27 mouse cellular contexts compared by ENCODE assay signal in the genomic region with DNA sequence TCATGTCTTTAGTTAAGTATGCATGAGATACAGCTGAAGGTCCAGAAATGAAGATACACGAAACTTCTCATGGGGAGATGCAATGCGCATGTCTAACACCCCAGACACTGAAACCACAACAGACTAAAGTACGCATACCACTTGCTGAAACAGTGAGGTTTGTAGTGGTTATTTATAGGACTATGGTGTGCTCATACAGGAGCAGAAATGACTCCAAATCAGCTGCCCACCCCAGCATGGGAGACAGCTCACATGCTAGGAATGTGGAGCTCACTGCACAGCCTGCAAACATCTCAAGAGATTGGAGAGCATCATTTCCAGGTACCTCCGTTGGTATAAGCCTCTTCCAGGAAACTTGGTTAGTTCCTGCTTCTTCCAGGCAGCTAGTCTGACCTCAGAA.
DNase-seq lines count a peak whose midpoint lies in the region; ATAC-seq and TF ChIP-seq lines count a peak whose summit lies in the region.
"Had no signal": no experiment of that assay in that cellular context is flagged by ENCODE, and none has a peak within 500 bp of the region (broad histone marks: within the 10 kb centered on the region; RNA-seq: fewer than 3 reads in every experiment).

No protein-coding gene starts in this region.

- peak; percentile 66 for DNase-seq in heart, adult 11 months
- DNase-seq in Muller cell, postnatal 12 days (ENCODE audit: inconsistent ontology term), result peak; percentile 8
- DNase-seq in Patski (ENCODE audit: low read depth, low spot score), result no peak
- no peak for DNase-seq in yolk sac, embryonic 10.5 days (ENCODE audit: low spot score)
- no peak for DNase-seq in left cerebral cortex, adult 8-10 months (ENCODE audit: low spot score in 2 of 2)
- DNase-seq: adrenal gland, adult 2 months; adrenal gland, postnatal 10 days; adrenal gland, postnatal 25 days; B cell, adult 2 months; cerebellum, adult 11 months; cerebellum, adult 18-20 months; cerebellum, adult 8-10 months; cerebellum, adult 9-11 months; cerebellum, postnatal 14 days; cerebellum, postnatal 36 days; embryo, embryonic 11 days; forebrain, postnatal 0 days had no signal

- no peak overlapping the region for H3ac ChIP-seq in myocyte (ENCODE audit: control insufficient read depth, insufficient read length)

- H3K9me3 ChIP-seq in heart, embryonic 11.5 days (replicated peaks; ENCODE audit: control insufficient read depth, low read length), result no peaks in the 10 kb centered on the region
- H3K9me3 ChIP-seq in kidney, embryonic 15.5 days (replicated peaks), result no peaks in the 10 kb centered on the region
- H3K9me3 ChIP-seq: embryonic facial prominence, embryonic 13.5 days; embryonic facial prominence, embryonic 15.5 days; forebrain, embryonic 13.5 days; forebrain, embryonic 15.5 days had no signal

- TF ChIP-seq CTCF in Patski (IDR thresholded peaks at IDR 0.05), result no peak

- ATAC-seq in heart, embryonic 11.5 days (replicated peaks; ENCODE audit: insufficient number of reproducible peaks, low FRiP score, low TSS enrichment), result no peak
- ATAC-seq in Patski, result peak; percentile 51
- no peak for ATAC-seq in kidney, embryonic 15.5 days (replicated peaks; ENCODE audit: low FRiP score)
- ATAC-seq: CD4-positive, CD25-positive, alpha-beta regulatory T cell, adult 4 months; forebrain, embryonic 13.5 days; forebrain, embryonic 15.5 days; forebrain, postnatal 0 days had no signal

- no peak overlapping the region for H3K27ac ChIP-seq in heart, embryonic 11.5 days (ENCODE audit: low read depth, low read length)
- no peak overlapping the region for H3K27ac ChIP-seq in kidney, embryonic 15.5 days
- H3K27ac ChIP-seq: embryonic facial prominence, embryonic 13.5 days; embryonic facial prominence, embryonic 15.5 days; forebrain, embryonic 13.5 days; forebrain, embryonic 15.5 days had no signal

- TF ChIP-seq POLR2A in myocyte (IDR thresholded peaks at IDR 0.05; ENCODE audit: insufficient read length, low read depth), result no peak

- H3K79me2 ChIP-seq in myocyte (ENCODE audit: control insufficient read depth, insufficient read depth), result no peaks in the 10 kb centered on the region

- no peak overlapping the region for H3K4me3 ChIP-seq in heart, embryonic 11.5 days (ENCODE audit: low read depth, low read length)
- H3K4me3 ChIP-seq in myocyte, result no peak overlapping the region
- no peak overlapping the region for H3K4me3 ChIP-seq in kidney, embryonic 15.5 days (replicated peaks)
- H3K4me3 ChIP-seq: embryonic facial prominence, embryonic 13.5 days; embryonic facial prominence, embryonic 15.5 days; forebrain, embryonic 13.5 days; forebrain, embryonic 15.5 days had no signal

- CTCF ChIA-PET in Patski (lab: Charles Lee), result interaction anchor here (0.9 kb wide), 1 partner anchor 9 kb away, joined by 3 read pairs; no protein-coding TSS in a partner anchor

- no peaks in the 10 kb centered on the region for H3K27me3 ChIP-seq in heart, embryonic 11.5 days (ENCODE audit: control insufficient read depth, insufficient read depth, low read length)
- H3K27me3 ChIP-seq in Patski, result no peaks in the 10 kb centered on the region
- no peaks in the 10 kb centered on the region for H3K27me3 ChIP-seq in myocyte (ENCODE audit: control insufficient read depth, insufficient read depth, insufficient read length)
- H3K27me3 ChIP-seq in kidney, embryonic 15.5 days, result no peaks in the 10 kb centered on the region
- H3K27me3 ChIP-seq: CH12.LX; embryonic facial prominence, embryonic 13.5 days; embryonic facial prominence, embryonic 15.5 days; forebrain, embryonic 13.5 days; forebrain, embryonic 15.5 days had no signal

- H3K36me3 ChIP-seq in heart, embryonic 11.5 days (ENCODE audit: control insufficient read depth, insufficient read depth, low read length), result no peaks in the 10 kb centered on the region
- H3K36me3 ChIP-seq in myocyte (ENCODE audit: control insufficient read depth, insufficient read depth), result no peaks in the 10 kb centered on the region
- no peaks in the 10 kb centered on the region for H3K36me3 ChIP-seq in kidney, embryonic 15.5 days
- H3K36me3 ChIP-seq: embryonic facial prominence, embryonic 13.5 days; embryonic facial prominence, embryonic 15.5 days; forebrain, embryonic 15.5 days; G1E had no signal

- no peak overlapping the region for H3K4me2 ChIP-seq in heart, embryonic 11.5 days
- H3K4me2 ChIP-seq in myocyte (ENCODE audit: low read depth), result peak overlapping the region; percentile 27
- no peak overlapping the region for H3K4me2 ChIP-seq in kidney, embryonic 15.5 days
- H3K4me2 ChIP-seq: embryonic facial prominence, embryonic 13.5 days; embryonic facial prominence, embryonic 15.5 days; forebrain, embryonic 13.5 days; forebrain, embryonic 15.5 days had no signal

- H3K9ac ChIP-seq in heart, embryonic 11.5 days (ENCODE audit: low read depth, low read length), result no peak overlapping the region
- no peak overlapping the region for H3K9ac ChIP-seq in kidney, embryonic 15.5 days
- H3K9ac ChIP-seq: embryonic facial prominence, embryonic 13.5 days; embryonic facial prominence, embryonic 15.5 days; forebrain, embryonic 13.5 days; forebrain, embryonic 15.5 days; forebrain, postnatal 0 days had no signal

- H3K4me1 ChIP-seq in heart, embryonic 11.5 days (ENCODE audit: control insufficient read depth, insufficient read depth, low read length), result no peaks in the 10 kb centered on the region
- H3K4me1 ChIP-seq in kidney, embryonic 15.5 days, result peaks cover 6% of the 10 kb centered on the region; the same call in 1 of the 2 replicates
- H3K4me1 ChIP-seq: embryonic facial prominence, embryonic 13.5 days; embryonic facial prominence, embryonic 15.5 days had no signal

- POLR2A ChIA-PET in Patski (lab: Charles Lee), result no interaction called here

- in situ Hi-C loops in Patski (cut with MboI; ENCODE audit: low pct_unique_long_range_greater_than_20kb), result no loop called here

- WGBS in heart, embryonic 11.5 days (ENCODE audit: insufficient replicate concordance), result 79% methylated on average over 4 of the region's 4 CpGs
- 93% methylated on average over 4 of the region's 4 CpGs for WGBS in kidney, embryonic 15.5 days

TF ChIP-seq in myocyte, 11 proteins besides CTCF, POLR2A, EP300 and RAD21:
- TF ChIP-seq MYOG (IDR thresholded peaks at IDR 0.05; ENCODE audit: control insufficient read depth in 1 of 3, insufficient read depth in 1 of 3, insufficient read length in 2 of 3, low read depth in 2 of 3) (peak in 1 of 3 experiments; percentile 13), MYOD1 (IDR thresholded peaks at IDR 0.05; ENCODE audit: control insufficient read depth in 1 of 3, insufficient read length in 2 of 3, low read depth in 2 of 3) (peak in 2 of 3 experiments; percentile 30 to 58), REST (IDR thresholded peaks at IDR 0.05; ENCODE audit: insufficient read depth, insufficient read length) (no peak)
TF ChIP-seq in myocyte: peak in this region for 2.

Comparison
In these comparisons a context has a peak if more than half of its experiments do, and no peak if none do; other contexts are left out.
1. DNase-seq: peak in heart, adult 11 months (single experiment) and Muller cell, postnatal 12 days (single experiment); none in Patski (single experiment), yolk sac, embryonic 10.5 days (single experiment) and left cerebral cortex, adult 8-10 months (0 of 2).